Mouse (Mus musculus) right cerebral cortex, adult 2 months (tissue): ENCODE measurements at regions not wholly inside any gene's neighbourhood (a gene's known extent, or its start where the extent isn't known, plus 50 kb on each side); places are given as distances from the start of the nearest gene placed in this dataset.

ENCODE experiments used
- DNase-seq, 2 experiments: peaks; one replicate each; pipeline ENCODE4 v3.0.0; 2021 to 2022; ENCODE audit warnings: low spot score in 2 of 2

GRCm38 (mm10) chr12:79883651-79884050, 229.2 kb downstream of the Zfp36l1 start:
- DNase-seq, result no peak

DNA sequence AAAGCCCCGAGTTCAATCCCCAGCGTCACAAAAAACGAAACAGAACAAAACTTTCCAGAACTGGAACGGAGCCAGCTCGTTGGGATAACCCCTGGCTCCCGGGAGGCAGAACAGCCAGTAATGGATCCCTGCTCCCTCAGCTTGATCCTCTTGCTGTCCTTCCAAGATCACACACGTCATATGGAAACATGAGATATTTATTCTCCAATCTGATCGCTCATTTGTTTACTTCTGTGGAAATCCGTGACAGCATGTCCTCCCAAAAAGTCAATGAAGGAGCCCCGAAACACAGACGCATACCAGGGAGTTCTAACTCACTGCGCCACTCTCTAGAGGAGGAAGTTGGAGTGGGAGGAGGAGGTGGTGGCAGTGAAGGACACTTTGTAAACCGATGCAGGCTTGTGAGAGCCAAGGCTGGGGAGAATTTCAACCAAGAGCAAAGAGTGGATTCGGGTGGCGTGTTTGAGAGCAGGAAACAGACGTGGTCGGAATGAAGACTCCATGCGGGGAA, 232.0 kb downstream of the Zfp36l1 start:
- DNase-seq, result no peak

- DNase-seq, result no peak
These were observed 232.5 kb downstream of the Zfp36l1 start for GRCm38 (mm10) chr12:79880346-79880745.

- no peak for DNase-seq
These were observed 232.9 kb downstream of the Zfp36l1 start for GRCm38 (mm10) chr12:79879918-79880273.

DNA sequence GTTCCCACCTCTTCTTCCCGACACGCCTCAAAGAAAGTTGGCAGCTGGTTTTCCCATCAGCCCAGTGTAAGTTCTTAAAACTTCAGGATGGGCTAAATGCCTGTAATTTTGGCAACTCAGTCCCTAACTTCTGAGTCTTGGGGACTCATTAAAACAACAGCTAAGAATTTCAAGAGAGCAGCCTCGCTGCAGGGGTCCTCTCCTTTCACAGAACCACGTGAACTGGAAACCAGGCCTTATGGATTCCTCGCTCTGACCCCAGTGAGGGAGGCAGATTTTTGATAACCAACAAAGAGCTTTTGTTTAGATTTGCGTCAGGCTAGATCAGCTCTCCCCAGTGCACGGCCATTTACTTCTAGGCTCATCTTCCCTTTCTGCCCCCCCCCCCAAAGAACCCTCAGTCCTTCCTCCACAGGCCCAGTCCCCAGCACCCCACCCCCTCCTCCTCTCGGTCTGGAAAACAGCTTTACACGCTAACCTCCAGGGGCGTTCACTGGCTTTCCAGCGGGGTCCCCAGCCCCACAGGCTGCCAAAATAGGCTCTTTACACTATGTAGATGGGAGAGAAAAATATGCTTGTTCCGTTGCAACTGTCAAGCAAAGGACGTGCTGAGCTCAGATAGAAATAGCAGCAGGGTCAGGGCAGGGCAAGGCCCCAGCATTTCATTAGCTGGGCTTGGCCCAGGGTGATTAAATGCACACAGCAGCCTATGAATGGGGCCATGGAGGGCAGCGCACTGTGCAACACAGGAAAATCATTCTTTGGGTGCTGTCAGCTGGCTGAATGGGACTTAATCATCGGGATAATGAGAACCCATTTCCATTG, 233.5 kb downstream of the Zfp36l1 start:
- DNase-seq, result no peak

GRCm38 (mm10) chr12:79878766-79879092, 234.1 kb downstream of the Zfp36l1 start:
- no peak for DNase-seq

DNA sequence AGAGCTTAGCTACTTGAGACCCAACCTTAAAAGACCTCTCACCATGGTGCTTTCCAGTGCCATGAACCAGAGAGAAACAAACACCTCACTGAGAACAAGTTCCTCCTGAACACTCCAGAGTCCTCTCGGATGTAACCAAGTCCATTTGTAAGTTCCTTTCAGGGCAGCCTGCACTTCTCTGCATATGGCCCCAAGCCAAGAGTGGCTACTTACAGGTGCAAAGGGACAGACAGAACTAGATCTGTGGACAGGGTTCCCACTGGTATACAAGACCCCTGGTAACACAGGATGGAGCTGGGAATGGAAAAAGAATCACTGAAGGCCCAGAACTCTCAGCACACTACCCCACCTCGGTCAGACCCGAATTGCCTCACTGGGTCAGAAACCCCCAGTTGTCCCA, 234.7 kb downstream of the Zfp36l1 start:
- no peak for DNase-seq

- DNase-seq, result no peak
These were observed 238.5 kb downstream of the Zfp36l1 start for GRCm38 (mm10) chr12:79874333-79874732.

- no peak for DNase-seq
These were observed 247.6 kb downstream of the Zfp36l1 start for GRCm38 (mm10) chr12:79865179-79865552.

DNA sequence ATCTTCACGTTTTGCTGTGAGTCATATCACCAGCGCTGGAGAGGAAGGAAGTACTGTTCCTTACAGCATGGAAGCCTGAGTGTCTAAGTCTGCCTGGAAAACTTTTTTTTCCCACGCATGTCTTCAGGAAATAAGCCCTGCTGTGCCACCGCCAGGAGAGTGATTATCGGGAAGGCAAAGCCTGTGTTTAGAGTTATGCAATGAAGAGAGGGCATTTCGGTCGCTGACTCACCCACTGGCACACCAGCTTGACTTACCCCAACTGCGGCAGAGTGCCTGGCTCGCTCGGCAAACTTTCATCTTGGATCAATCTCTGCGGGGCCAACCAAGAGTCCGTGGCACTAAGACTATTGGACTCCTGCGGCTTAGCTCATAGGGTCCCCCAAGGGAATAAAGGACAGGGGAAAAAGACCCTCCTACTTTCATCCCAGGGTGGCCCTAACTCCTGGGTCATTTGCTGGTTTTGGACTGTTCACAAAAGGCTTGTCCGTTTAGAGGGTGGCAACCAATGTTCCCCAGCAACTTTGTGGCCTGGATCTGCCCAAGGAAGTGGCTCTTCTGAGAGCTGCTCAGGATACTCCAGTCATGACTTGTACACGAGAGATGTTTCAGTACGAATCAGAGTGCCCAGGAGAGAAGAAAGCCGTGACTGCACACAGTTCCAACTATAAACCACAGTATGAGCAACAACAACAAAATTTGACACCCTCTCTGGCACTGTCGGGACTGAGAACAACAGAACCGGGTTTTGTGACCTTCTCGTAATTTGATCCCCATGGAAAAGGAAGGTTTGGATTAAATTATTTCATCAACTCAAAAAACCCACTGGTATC, 248.3 kb downstream of the Zfp36l1 start:
- DNase-seq, result no peak
